Mouse (Mus musculus) CH12.LX (cell line): ENCODE measurements at regions not wholly inside any gene's neighbourhood (a gene's known extent, or its start where the extent isn't known, plus 50 kb on each side); places are given as distances from the start of the nearest gene placed in this dataset.

ENCODE experiments used
- DNase-seq: peaks from one replicate; pipeline ENCODE4 v3.0.0-alpha.2; 2013; ENCODE audit errors: extremely low read depth
- H3K27ac ChIP-seq: 2 replicates; pipeline ENCODE4 v1.5.1; 2012; ENCODE audit warnings: low read depth, mild to moderate bottlenecking, control low read depth, moderate library complexity; ENCODE audit not compliant: insufficient read depth
- H3K27me3 ChIP-seq: replicated peaks from 2 replicates; pipeline ENCODE3; 2012; ENCODE audit warnings: inconsistent platforms
- H3K36me3 ChIP-seq, 2 experiments: replicated peaks in 1 of 2; 2 replicates each; pipeline versions ENCODE3 to v1.6.1; 2012; ENCODE audit warnings: inconsistent platforms in 1 of 2, low read length in 1 of 2, mild to moderate bottlenecking in 1 of 2, mixed read lengths in 1 of 2, moderate library complexity in 1 of 2; ENCODE audit not compliant: control insufficient read depth in 1 of 2, insufficient read depth in 1 of 2
- H3K4me1 ChIP-seq, 2 experiments: 2 replicates each; pipeline ENCODE4 v1.6.1; 2012; ENCODE audit warnings: inconsistent platforms in 1 of 2, moderate library complexity in 1 of 2; ENCODE audit not compliant: insufficient read depth in 2 of 2, control insufficient read depth in 1 of 2
- H3K4me2 ChIP-seq: 2 replicates; pipeline ENCODE4 v1.6.1; 2012; ENCODE audit warnings: low read depth, mild to moderate bottlenecking, control low read depth; ENCODE audit not compliant: poor library complexity, insufficient read depth, severe bottlenecking
- H3K4me3 ChIP-seq, 3 experiments: fragments of 150-350 bp in 1 of 3; sonication (generic) in 1 of 3; replicated peaks in 1 of 3; 2 replicates each; pipeline versions ENCODE3 to v1.5.1; 2011 to 2012; ENCODE audit warnings: low read depth in 2 of 3, low read length in 2 of 3, mild to moderate bottlenecking in 2 of 3, moderate library complexity in 2 of 3, control low read depth in 1 of 3, improper control_type of control experiment in 1 of 3, inconsistent platforms in 1 of 3, mixed read lengths in 1 of 3; ENCODE audit not compliant: poor library complexity in 1 of 3
- H3K79me2 ChIP-seq: replicated peaks from 2 replicates; pipeline ENCODE4 v1.6.1; 2012; ENCODE audit warnings: mild to moderate bottlenecking, moderate library complexity; ENCODE audit not compliant: control insufficient read depth, poor library complexity, insufficient read depth, severe bottlenecking; ENCODE audit errors: extremely low read depth
- H3K9ac ChIP-seq: 2 replicates; pipeline ENCODE4 v1.6.1; 2012; ENCODE audit warnings: low read depth, mild to moderate bottlenecking, control low read depth, moderate library complexity; ENCODE audit not compliant: insufficient read depth
- H3K9me3 ChIP-seq: replicated peaks from 2 replicates; pipeline ENCODE3; 2012; ENCODE audit warnings: low read length, inconsistent platforms, mixed read lengths
- BHLHE40 ChIP-seq: IDR thresholded peaks from 2 replicates; pipeline ENCODE4 v1.6.1; 2011; ENCODE audit warnings: mild to moderate bottlenecking, low read depth, low read length, improper control_type of control experiment
- CTCF ChIP-seq, 2 experiments: IDR thresholded peaks in 1 of 2; conservative IDR thresholded peaks in 1 of 2; 2 replicates each; pipeline ENCODE4 v1.5.1; 2011 to 2012; ENCODE audit warnings: low read depth in 2 of 2, low read length in 2 of 2, improper control_type of control experiment in 1 of 2, inconsistent platforms in 1 of 2, mild to moderate bottlenecking in 1 of 2, moderate library complexity in 1 of 2
- ELF1 ChIP-seq: IDR thresholded peaks from 2 replicates; pipeline ENCODE4 v1.6.1; 2014; ENCODE audit warnings: low read depth, mild to moderate bottlenecking, inconsistent platforms, low read length, improper control_type of control experiment
- EP300 ChIP-seq: IDR thresholded peaks from 2 replicates; pipeline ENCODE4 v1.6.1; 2011; ENCODE audit warnings: low read length, improper control_type of control experiment
- ETS1 ChIP-seq: conservative IDR thresholded peaks from 2 replicates; pipeline ENCODE4 v1.6.1; 2012; ENCODE audit warnings: low read depth, mild to moderate bottlenecking, inconsistent platforms, low read length, improper control_type of control experiment, moderate library complexity
- GABPA ChIP-seq: IDR thresholded peaks from 2 replicates; pipeline ENCODE4 v1.6.1; 2012; ENCODE audit warnings: low read depth, low read length, improper control_type of control experiment, inconsistent platforms; ENCODE audit not compliant: insufficient replicate concordance
- IRF4 ChIP-seq: IDR thresholded peaks from 2 replicates; pipeline ENCODE4 v1.6.1; 2014; ENCODE audit warnings: low read depth, mild to moderate bottlenecking, inconsistent platforms, low read length, improper control_type of control experiment
- JUND ChIP-seq: conservative IDR thresholded peaks from 2 replicates; pipeline ENCODE4 v1.6.1; 2011; ENCODE audit warnings: low read depth, low read length, improper control_type of control experiment
- MAFK ChIP-seq: IDR thresholded peaks from 2 replicates; pipeline ENCODE4 v1.6.1; 2011; ENCODE audit warnings: low read length, improper control_type of control experiment; ENCODE audit not compliant: insufficient replicate concordance
- MAX ChIP-seq: IDR thresholded peaks from 2 replicates; pipeline ENCODE4 v1.6.1; 2011; ENCODE audit warnings: low read length, improper control_type of control experiment
- MAZ ChIP-seq: IDR thresholded peaks from 2 replicates; pipeline ENCODE4 v1.6.1; 2012; ENCODE audit warnings: low read depth, mild to moderate bottlenecking, inconsistent platforms, low read length, improper control_type of control experiment, moderate library complexity
- MEF2A ChIP-seq: IDR thresholded peaks from 2 replicates; pipeline ENCODE4 v1.6.1; 2014; ENCODE audit warnings: low read depth, mild to moderate bottlenecking, inconsistent platforms, low read length, improper control_type of control experiment, borderline replicate concordance
- NELFE ChIP-seq: IDR thresholded peaks from 2 replicates; pipeline ENCODE4 v1.6.1; 2011; ENCODE audit warnings: low read depth, low read length, improper control_type of control experiment
- POLR2A ChIP-seq: IDR thresholded peaks from 2 replicates; pipeline ENCODE4 v1.6.1; 2011; ENCODE audit warnings: low read depth, mild to moderate bottlenecking, improper control_type of control experiment, low read length
- RAD21 ChIP-seq: IDR thresholded peaks from 2 replicates; pipeline ENCODE4 v1.6.1; 2011; ENCODE audit warnings: low read depth, mild to moderate bottlenecking, low read length, improper control_type of control experiment, moderate library complexity
- SIN3A ChIP-seq: IDR thresholded peaks from 2 replicates; pipeline ENCODE4 v1.6.1; 2012; ENCODE audit warnings: low read length, improper control_type of control experiment, inconsistent platforms
- SMC3 ChIP-seq: IDR thresholded peaks from 2 replicates; pipeline ENCODE4 v1.6.1; 2011; ENCODE audit warnings: low read depth, low read length, improper control_type of control experiment
- UBTF ChIP-seq: IDR thresholded peaks from 2 replicates; pipeline ENCODE4 v1.6.1; 2012; ENCODE audit warnings: low read depth, mild to moderate bottlenecking, inconsistent platforms, low read length, improper control_type of control experiment, moderate library complexity
- USF1 ChIP-seq: IDR thresholded peaks from 2 replicates; pipeline ENCODE4 v1.6.1; 2014; ENCODE audit warnings: low read depth, mild to moderate bottlenecking, inconsistent platforms, low read length, improper control_type of control experiment
- dilution Hi-C: fragments of 300-500 bp; cut with MboI; formaldehyde crosslinking; loops from 2 replicates; pipeline ENCODE4 v1.14.3; 2020; ENCODE audit warnings: low sequenced_read_pairs; ENCODE audit not compliant: extremely low pct_unique_long_range_greater_than_20kb, extremely low pct_ligation_motif_present
- in situ Hi-C: fragments of 300-500 bp; cut with MboI; formaldehyde crosslinking; loops from 3 replicates; pipeline ENCODE4 v1.14.3; 2019; ENCODE audit warnings: low sequenced_read_pairs, low pct_ligation_motif_present, low pct_unique_long_range_greater_than_20kb, mixed read lengths

- no peaks in the 10 kb centered on the region; the same call in 1 of the 2 replicates for H3K79me2 ChIP-seq
- no peaks in the 10 kb centered on the region for H3K9me3 ChIP-seq
- dilution Hi-C loops (no loop called here), in situ Hi-C loops (no loop called here)
- H3K4me2 ChIP-seq = no peak overlapping the region
- H3K27ac ChIP-seq = no peak overlapping the region
- DNase-seq = no peak
- peaks cover 11 to 48% of the 10 kb centered on the region in 2 experiments for H3K36me3 ChIP-seq
- no peak overlapping the region for H3K4me3 ChIP-seq
- no peaks in the 10 kb centered on the region for H3K27me3 ChIP-seq
- H3K9ac ChIP-seq = no peak overlapping the region
- peaks cover 13 to 48% of the 10 kb centered on the region in 2 experiments for H3K4me1 ChIP-seq
- TF ChIP-seq GABPA (no peak), USF1 (no peak), NELFE (no peak), ELF1 (no peak), MAX (no peak), SMC3 (no peak), RAD21 (no peak)
These were observed 196.2 kb downstream of the Stk31 start for GRCm38 (mm10) chr6:49591632-49592000.

- in situ Hi-C loops (no loop called here), dilution Hi-C loops (no loop called here)
- Histone ChIP-seq H3K27me3 (no peaks in the 10 kb centered on the region), H3K79me2 (no peaks in the 10 kb centered on the region; the same call in 1 of the 2 replicates), H3K4me1 (peaks cover 13 to 47% of the 10 kb centered on the region in 2 experiments), H3K9me3 (no peaks in the 10 kb centered on the region), H3K4me3 (no peak overlapping the region), H3K9ac (no peak overlapping the region), H3K27ac (no peak overlapping the region), H3K4me2 (no peak overlapping the region), H3K36me3 (peaks cover 11 to 48% of the 10 kb centered on the region in 2 experiments)
- TF ChIP-seq SIN3A (no peak), BHLHE40 (no peak), MAZ (no peak), MAFK (no peak), CTCF (conservative IDR thresholded peaks at IDR 0.05 in 1 of 2, IDR thresholded peaks at IDR 0.05 in 1 of 2; ENCODE audit: low read depth in 2 of 2, low read length in 2 of 2) (no peak), UBTF (no peak), MEF2A (no peak), ETS1 (no peak), EP300 (no peak), SMC3 (no peak), ELF1 (no peak), MAX (no peak), RAD21 (no peak), IRF4 (no peak), USF1 (no peak), POLR2A (no peak), JUND (no peak)
- DNase-seq = no peak
These were observed 197.3 kb downstream of the Stk31 start for GRCm38 (mm10) chr6:49592676-49593075.
